Mouse (Mus musculus) liver, embryonic 14.5 days (tissue): ENCODE measurements around the gene Dcakd.

ENCODE experiments used
- CTCF ChIP-seq: IDR thresholded peaks from 2 replicates; pipeline ENCODE4 v1.5.1; 2016; ENCODE audit warnings: antibody characterized with exemption, low read depth, control low read depth
- EP300 ChIP-seq: IDR thresholded peaks from 2 replicates; pipeline ENCODE4 v1.6.1; 2016; ENCODE audit warnings: antibody characterized with exemption, low read depth

DNA sequence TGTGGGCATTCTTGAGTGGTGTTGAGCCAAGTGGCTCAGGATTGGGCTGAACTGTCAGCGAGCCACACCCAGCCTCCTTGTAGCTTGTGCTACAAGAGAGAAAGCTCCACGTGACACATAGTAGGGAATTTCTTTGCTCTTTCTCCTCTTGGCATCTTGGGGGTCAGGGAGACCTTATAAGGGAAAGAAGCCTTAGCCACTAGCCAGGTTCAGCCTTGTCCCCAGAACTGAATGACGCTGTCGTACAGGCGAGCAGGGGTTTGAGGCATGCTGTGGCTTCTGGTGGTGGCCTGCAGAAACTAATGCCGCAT lies 38.9 kb upstream of the Dcakd start:
- TF ChIP-seq CTCF: no peak
- TF ChIP-seq EP300: no peak
